Mouse (Mus musculus) left cerebral cortex, postnatal 14 days (tissue): ENCODE results near the gene Kyat1. TPM values are rescaled to one million over a fixed set of nuclear protein-coding genes. Genes with fewer than 3 reads are reported as not detected.

Source experiments
- DNase-seq, 2 experiments: peaks; one replicate each; pipeline ENCODE4 v3.0.0; 2021 to 2022; ENCODE audit warnings: low spot score in 2 of 2, mixed read lengths in 1 of 2
- intact Hi-C: fragments of 180-260 bp; cut with DNase I; formaldehyde crosslinking; loops from one replicate; pipeline ENCODE4 v1.15.1; 2025
- total RNA-seq, 2 experiments: library from RNA; stranded (reverse); gene quantifications; 2 replicates each; pipeline ENCODE4 v1.2.3; 2021

Gene Kyat1
- total RNA-seq, 2 experiments from 2014 or later, result 15.2 to 15.5 TPM

GRCm38 (mm10) chr2:30236426-30237198, 31.0 kb upstream of the Kyat1 start:
- DNase-seq, result no peak
- intact Hi-C loops, result loop anchor here (2.0 kb wide), 3 partner anchors 32 to 66 kb away; partner anchors contain the start of genes Endog, Kyat1 and Spout1

- intact Hi-C loops, result no loop called here
- no peak for DNase-seq
Observed at GRCm38 (mm10) chr2:30235593-30235992, 29.9 kb upstream of the Kyat1 start.

GRCm38 (mm10) chr2:30216293-30216692, 10.6 kb upstream of the Kyat1 start:
- no peak for DNase-seq
- intact Hi-C loops, result no loop called here

GRCm38 (mm10) chr2:30215493-30215892, 9.8 kb upstream of the Kyat1 start:
- intact Hi-C loops, result no loop called here
- no peak for DNase-seq

- intact Hi-C loops, result no loop called here
- no peak for DNase-seq
Observed at GRCm38 (mm10) chr2:30214745-30215144, 9.1 kb upstream of the Kyat1 start.

- intact Hi-C loops, result no loop called here
- no peak for DNase-seq
Observed at GRCm38 (mm10) chr2:30212951-30213350, 7.3 kb upstream of the Kyat1 start.

- intact Hi-C loops, result no loop called here
- DNase-seq, result no peak
Observed at GRCm38 (mm10) chr2:30212169-30212545, 6.5 kb upstream of the Kyat1 start.

GRCm38 (mm10) chr2:30211408-30212168, 5.9 kb upstream of the Kyat1 start:
- intact Hi-C loops, result no loop called here

GRCm38 (mm10) chr2:30207886-30208285, 2.2 kb upstream of the Kyat1 start:
- no peak for DNase-seq
- intact Hi-C loops, result no loop called here

More at GRCm38 (mm10) chr2:30211408-30212168, 5.9 kb upstream of the Kyat1 start:
- no peak for DNase-seq

- no peak for DNase-seq
- intact Hi-C loops, result no loop called here
Observed at GRCm38 (mm10) chr2:30207401-30207800, 1.8 kb upstream of the Kyat1 start.

GRCm38 (mm10) chr2:30205255-30205628, 405 bp downstream of the Kyat1 start:
- DNase-seq, result peak; percentile 29 to 46
- intact Hi-C loops, result loop anchor here (2.0 kb wide), 1 partner anchor 32 kb away; the partner anchor contains the start of gene Lrrc8a

- intact Hi-C loops, result no loop called here
- peak in 1 of 2 experiments; percentile 30 for DNase-seq
Observed at GRCm38 (mm10) chr2:30203439-30203838, 2.2 kb downstream of the Kyat1 start.

GRCm38 (mm10) chr2:30200388-30200925, 5.2 kb downstream of the Kyat1 start:
- intact Hi-C loops, result no loop called here
- DNase-seq, result no peak

GRCm38 (mm10) chr2:30199984-30200383, 5.7 kb downstream of the Kyat1 start:
- DNase-seq, result no peak
- intact Hi-C loops, result loop anchor here (10.0 kb wide), 1 partner anchor 75 kb away; no protein-coding TSS in a partner anchor

GRCm38 (mm10) chr2:30198021-30198420, 7.6 kb downstream of the Kyat1 start:
- no peak for DNase-seq
- intact Hi-C loops, result loop anchor here (10.0 kb wide), 1 partner anchor 77 kb away; no protein-coding TSS in a partner anchor

- intact Hi-C loops, result loop anchor here (10.0 kb wide), 1 partner anchor 80 kb away; no protein-coding TSS in a partner anchor
- DNase-seq, result no peak
Observed at GRCm38 (mm10) chr2:30194656-30195055, 11.0 kb downstream of the Kyat1 start.

- intact Hi-C loops, result loop anchor here (10.0 kb wide), 1 partner anchor 83 kb away; no protein-coding TSS in a partner anchor
- no peak for DNase-seq
Observed at GRCm38 (mm10) chr2:30191790-30192580, 13.7 kb downstream of the Kyat1 start.

GRCm38 (mm10) chr2:30185681-30186080, 20.0 kb downstream of the Kyat1 start:
- no peak for DNase-seq
- intact Hi-C loops, result no loop called here

GRCm38 (mm10) chr2:30185276-30185675, 20.4 kb downstream of the Kyat1 start:
- intact Hi-C loops, result no loop called here
- DNase-seq, result no peak
